Mouse (Mus musculus) kidney, postnatal 4 days (tissue): ENCODE data around the gene Ddah1.
A peak's percentile ranks its signal among the peaks of the same experiment; 100 is the strongest.

ENCODE experiments used
- DNase-seq, 2 experiments: peaks; one replicate each; pipeline ENCODE4 v3.0.0; 2021; ENCODE audit warnings: mixed read lengths in 2 of 2

Gene Ddah1

GRCm38 (mm10) chr3:145916826-145917225 lies 158.4 kb downstream of the Ddah1 start:
- no peak for DNase-seq

GRCm38 (mm10) chr3:145922019-145922854 lies 163.8 kb downstream of the Ddah1 start, which contains the start of gene Bcl10:
Gene Bcl10 (plus strand): TSS chr3:145922804.
- DNase-seq: no peak

- no peak for DNase-seq
Measured at GRCm38 (mm10) chr3:145922971-145923370, 164.5 kb downstream of the Ddah1 start.

GRCm38 (mm10) chr3:145923874-145924577 lies 165.6 kb downstream of the Ddah1 start:
- peak; percentile 99 to 100 for DNase-seq

- DNase-seq: peak; percentile 64 to 77
Measured at GRCm38 (mm10) chr3:145924649-145925337, 166.3 kb downstream of the Ddah1 start.

- DNase-seq: no peak
Measured at GRCm38 (mm10) chr3:145925506-145925905, 167.0 kb downstream of the Ddah1 start.

- DNase-seq: no peak
Measured at GRCm38 (mm10) chr3:145929525-145930400, 171.3 kb downstream of the Ddah1 start.

- no peak for DNase-seq
Measured at GRCm38 (mm10) chr3:145933845-145934244, 175.4 kb downstream of the Ddah1 start.

GRCm38 (mm10) chr3:145937505-145938404 lies 179.3 kb downstream of the Ddah1 start, which contains the start of gene 2410004B18Rik:
Gene 2410004B18Rik (plus strand): TSS chr3:145938014.
- peak; percentile 95 to 96 for DNase-seq

GRCm38 (mm10) chr3:145938405-145939349 lies 180.2 kb downstream of the Ddah1 start:
- DNase-seq: peak; percentile 40 to 51

- no peak for DNase-seq
Measured at GRCm38 (mm10) chr3:145939402-145939801, 180.9 kb downstream of the Ddah1 start.

- DNase-seq: no peak
Measured at GRCm38 (mm10) chr3:145939971-145940370, 181.5 kb downstream of the Ddah1 start.

- DNase-seq: peak; percentile 78 to 83
Measured at GRCm38 (mm10) chr3:145941971-145942370, 183.5 kb downstream of the Ddah1 start.
